Mouse (Mus musculus): ENCODE data around the gene Ess2. TPM values are rescaled to one million over a fixed set of nuclear protein-coding genes. Genes with fewer than 3 reads are reported as not detected.

Gene Ess2
- 59.2 TPM for polyA plus RNA-seq (2017; shearing (Covaris generic))

GRCm38 (mm10) chr16:17911052-17911595 lies at the start of gene Ess2:
Ess2 (minus strand) TSS chr16:17911348.

GRCm38 (mm10) chr16:17928087-17928580 lies 17.0 kb upstream of the Ess2 start, which contains the start of gene Slc25a1:
Slc25a1 (minus strand) TSS chr16:17928219.

DNA sequence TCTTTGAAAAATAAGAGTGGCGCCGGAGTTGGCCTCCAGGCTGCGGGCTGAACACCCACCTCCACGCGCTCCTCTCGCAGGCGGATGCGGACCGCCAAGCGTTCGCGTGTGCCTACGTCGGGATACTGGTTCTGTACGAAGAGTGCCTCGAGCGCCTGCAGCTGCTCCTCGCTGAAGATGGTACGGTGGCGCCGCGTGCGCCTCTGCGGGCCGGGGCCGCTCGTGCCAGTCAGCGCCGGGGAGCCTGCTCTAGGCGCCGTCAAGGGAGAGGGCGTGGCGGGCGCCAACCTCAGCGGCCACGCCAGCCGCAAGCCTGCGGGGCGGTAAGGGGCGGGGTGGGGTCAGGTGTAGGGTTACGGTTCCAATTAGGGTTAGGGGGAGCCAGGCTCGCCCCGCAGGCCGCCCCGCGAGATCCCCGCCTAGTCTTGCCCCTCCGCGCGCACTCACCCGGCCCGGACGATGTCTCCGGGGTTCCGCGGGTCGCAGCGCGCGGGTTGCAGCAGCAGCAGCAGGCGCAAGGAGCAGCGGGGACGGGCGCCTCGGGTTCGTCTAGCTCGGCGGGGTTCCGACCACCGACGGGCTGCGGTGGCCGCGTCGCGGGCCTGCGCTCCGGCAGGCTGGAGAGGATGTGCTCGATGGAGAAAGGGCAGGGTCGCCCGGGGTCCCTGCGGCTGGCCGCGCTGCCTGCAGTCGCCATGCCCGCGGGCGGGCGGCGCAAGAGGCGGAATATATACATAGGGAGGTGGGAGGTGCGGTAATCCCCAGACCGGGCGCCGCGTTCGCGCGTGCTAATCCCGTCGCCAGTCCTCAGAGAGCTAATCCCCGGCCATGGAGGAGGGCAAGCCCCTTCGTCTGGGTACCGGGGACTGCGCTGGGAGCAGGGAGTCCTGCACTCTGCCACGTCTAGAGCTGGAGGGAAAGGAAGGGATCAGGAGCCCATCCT lies 3.4 kb upstream of the Ess2 start, which contains the start of gene Gsc2:
Gene Gsc2 (minus strand): TSS at position 753 of the 943 bp plus-strand sequence.

GRCm38 (mm10) chr16:17898462-17898861 lies 12.7 kb downstream of the Ess2 start, which contains the start of the genes Dgcr2 and Tssk2:
Dgcr2 (minus strand) TSS chr16:17898562.
Tssk2 (plus strand) TSS chr16:17898637.

DNA sequence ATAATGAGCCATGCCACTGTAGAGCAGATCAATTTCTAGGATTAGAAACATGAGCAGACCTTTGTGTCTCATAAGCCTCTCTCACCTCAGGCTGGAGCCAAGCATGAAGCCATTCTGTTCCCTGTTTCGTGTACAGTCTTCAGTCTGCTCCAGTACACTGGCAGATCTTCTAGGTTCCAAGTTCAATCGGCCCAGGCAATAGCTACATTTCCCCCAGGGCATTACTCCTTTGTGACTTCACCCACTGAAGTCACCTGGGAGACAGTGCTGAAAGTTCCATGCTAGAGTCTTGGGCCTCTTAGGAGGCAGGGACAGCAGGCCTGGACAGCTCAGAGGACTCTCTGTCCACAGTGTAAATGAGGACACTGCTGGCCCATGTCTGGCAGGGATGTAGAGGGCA lies 17.2 kb downstream of the Ess2 start, which contains the start of gene Tssk1:
Gene Tssk1 (plus strand): TSS at position 301 of the 400 bp plus-strand sequence.

GRCm38 (mm10) chr16:17891567-17891959 lies 19.6 kb downstream of the Ess2 start, which contains the start of gene Gm20518:
Gm20518 (minus strand) TSS chr16:17891671.

Other genes starting within 250 kb of the Ess2 start
- 123 TPM for gene Med15, start 178.5 kb downstream of the Ess2 start, polyA plus RNA-seq (2017; shearing (Covaris generic))
- gene Klhl22, start 151.7 kb downstream of the Ess2 start, polyA plus RNA-seq (2017; shearing (Covaris generic)) = 7.6 TPM
- not detected for gene Scarf2, start 114.1 kb downstream of the Ess2 start, polyA plus RNA-seq (2017; shearing (Covaris generic))
- gene B830017H08Rik, start 78.2 kb downstream of the Ess2 start, polyA plus RNA-seq (2017; shearing (Covaris generic)) = not detected
- 1.2 TPM for gene Car15, start 73.0 kb downstream of the Ess2 start, polyA plus RNA-seq (2017; shearing (Covaris generic))
- not detected for gene Gm20518, start 19.7 kb downstream of the Ess2 start, polyA plus RNA-seq (2017; shearing (Covaris generic))
- gene Tssk1, start 17.1 kb downstream of the Ess2 start, polyA plus RNA-seq (2017; shearing (Covaris generic)) = not detected
- gene Dgcr2, start 12.8 kb downstream of the Ess2 start, polyA plus RNA-seq (2017; shearing (Covaris generic)) = 55.2 TPM
- not detected for gene Tssk2, start 12.7 kb downstream of the Ess2 start, polyA plus RNA-seq (2017; shearing (Covaris generic))
- not detected for gene Gsc2, start 3.7 kb upstream of the Ess2 start, polyA plus RNA-seq (2017; shearing (Covaris generic))
- 36.1 TPM for gene Slc25a1, start 16.9 kb upstream of the Ess2 start, polyA plus RNA-seq (2017; shearing (Covaris generic))
- gene Vpreb2, start 69.1 kb upstream of the Ess2 start, polyA plus RNA-seq (2017; shearing (Covaris generic)) = not detected
- gene Dgcr6, start 141.5 kb upstream of the Ess2 start, polyA plus RNA-seq (2017; shearing (Covaris generic)) = 8.4 TPM
- 0.40 TPM for gene Prodh, start 178.9 kb upstream of the Ess2 start, polyA plus RNA-seq (2017; shearing (Covaris generic))
- not detected for gene Rtn4r, start 216.3 kb upstream of the Ess2 start, polyA plus RNA-seq (2017; shearing (Covaris generic))

All from effector memory CD4-positive, alpha-beta T cell, adult 5 months (primary cell).